Mouse (Mus musculus) erythroblast, embryonic 14.5 days (primary cell): ENCODE measurements around the gene Magi2.

Experiments used
- GATA1 ChIP-seq: IDR thresholded peaks from 2 replicates; pipeline ENCODE4 v1.6.1; 2012; ENCODE audit warnings: low read length, inconsistent platforms, mixed read lengths
- TAL1 ChIP-seq: IDR thresholded peaks from 3 replicates; pipeline ENCODE4 v1.6.1; 2012; ENCODE audit warnings: low read length, inconsistent platforms, mixed read lengths

GRCm38 (mm10) chr5:20582995-20583435, 1356.2 kb downstream of the Magi2 start:
- TF ChIP-seq TAL1 (no peak), GATA1 (no peak)
